Mouse (Mus musculus) midbrain, embryonic 13.5 days (tissue): Measurements from ENCODE around the gene Olfr125. TPM values are rescaled to one million over a fixed set of nuclear protein-coding genes. Genes with fewer than 3 reads are reported as not detected.

Experiments
- ATAC-seq: fragments of 200-750 bp; cut with Nextera tagmentation; 2 replicates; pipeline ENCODE4 v1.8.0; 2017; ENCODE audit warnings: mild to moderate bottlenecking, moderate TSS enrichment, moderate library complexity
- H3K27ac ChIP-seq: fragments of 300-500 bp; sonication (generic); 2 replicates; pipeline ENCODE4 v1.5.1; 2015; ENCODE audit warnings: inconsistent platforms, mild to moderate bottlenecking, moderate library complexity
- H3K27me3 ChIP-seq: fragments of 300-500 bp; sonication (generic); 2 replicates; pipeline ENCODE4 v1.6.1; 2015; ENCODE audit warnings: mild to moderate bottlenecking, inconsistent platforms
- H3K36me3 ChIP-seq: fragments of 300-500 bp; sonication (generic); 2 replicates; pipeline ENCODE4 v1.6.1; 2015; ENCODE audit warnings: mild to moderate bottlenecking, inconsistent platforms
- H3K4me1 ChIP-seq: fragments of 300-500 bp; sonication (generic); replicated peaks from 2 replicates; pipeline ENCODE4 v1.6.1; 2015; ENCODE audit warnings: inconsistent platforms
- H3K4me2 ChIP-seq: fragments of 300-500 bp; sonication (generic); replicated peaks from 2 replicates; pipeline ENCODE4 v1.6.1; 2015; ENCODE audit warnings: moderate library complexity, mild to moderate bottlenecking, inconsistent platforms
- H3K4me3 ChIP-seq: fragments of 300-500 bp; sonication (generic); replicated peaks from 2 replicates; pipeline ENCODE4 v1.5.1; 2015; ENCODE audit warnings: mild to moderate bottlenecking, inconsistent platforms
- H3K9ac ChIP-seq: fragments of 300-500 bp; sonication (generic); replicated peaks from 2 replicates; pipeline ENCODE4 v1.6.1; 2015; ENCODE audit warnings: mild to moderate bottlenecking, inconsistent platforms
- H3K9me3 ChIP-seq: fragments of 300-500 bp; sonication (generic); 2 replicates; pipeline ENCODE4 v1.6.1; 2016; ENCODE audit warnings: mild to moderate bottlenecking, inconsistent platforms
- WGBS: fragments of 180-500 bp; shearing (Covaris S2); methylation state at CpG from one replicate; pipeline ENCODE4 v1.1.7; 2015; 5-methylcytosine and 5-hydroxymethylcytosine counted together
- polyA plus RNA-seq: library from polyadenylated mRNA; unstranded; fragments of >200 nt; fragmentation: Nextera tagmentation; extraction: Ambion mirVana; gene quantifications from 2 replicates; pipeline ENCODE4 v1.2.1, GENCODE M21; 2015

Gene Olfr125
- polyA plus RNA-seq = not detected in 2 replicates

GRCm38 (mm10) chr17:37832649-37833048, at the start of gene Olfr125:
Olfr125 (plus strand) TSS chr17:37832949.
- Histone ChIP-seq H3K27ac (no peak within 1 kb of the TSS), H3K4me3 (no peak within 1 kb of the TSS), H3K9ac (no peak within 1 kb of the TSS), H3K27me3 (no peaks in the 10 kb centered on the region), H3K36me3 (no peaks in the 10 kb centered on the region), H3K4me2 (no peak within 1 kb of the TSS), H3K9me3 (0 out of 2 replicates have a peak, but pooled peaks cover 3% of the 10 kb centered on the region), H3K4me1 (no peaks in the 10 kb centered on the region)
- no peak for ATAC-seq

GRCm38 (mm10) chr17:37793229-37793628, 39.5 kb upstream of the Olfr125 start, which contains the start of gene Olfr123:
Olfr123 (plus strand) TSS chr17:37793529.
- no peaks in the 10 kb centered on the region for H3K36me3 ChIP-seq
- no peak for ATAC-seq
- H3K27me3 ChIP-seq = no peaks in the 10 kb centered on the region
- WGBS = 96% methylated on average over 2 of the region's 2 CpGs
- no peak within 1 kb of the TSS for H3K4me3 ChIP-seq
- no peaks in the 10 kb centered on the region for H3K4me1 ChIP-seq
- H3K4me2 ChIP-seq = no peak within 1 kb of the TSS
- no peak within 1 kb of the TSS for H3K27ac ChIP-seq
- H3K9ac ChIP-seq = no peak within 1 kb of the TSS
- H3K9me3 ChIP-seq = no peaks in the 10 kb centered on the region

GRCm38 (mm10) chr17:37799588-37799987, 33.2 kb upstream of the Olfr125 start, which contains the start of gene Olfr124:
Olfr124 (plus strand) TSS chr17:37799888.
- Histone ChIP-seq H3K4me1 (no peaks in the 10 kb centered on the region), H3K4me2 (no peak within 1 kb of the TSS)
- 93% methylated on average over 3 of the region's 3 CpGs for WGBS

GRCm38 (mm10) chr17:37847183-37847582, 14.4 kb downstream of the Olfr125 start, which contains the start of gene Olfr126:
Olfr126 (plus strand) TSS chr17:37847483.
- Histone ChIP-seq H3K36me3 (no peaks in the 10 kb centered on the region), H3K27ac (no peak within 1 kb of the TSS), H3K4me3 (no peak within 1 kb of the TSS), H3K4me2 (no peak within 1 kb of the TSS), H3K4me1 (no peaks in the 10 kb centered on the region), H3K9ac (no peak within 1 kb of the TSS), H3K9me3 (no peaks in the 10 kb centered on the region), H3K27me3 (no peaks in the 10 kb centered on the region)
- no peak for ATAC-seq

More at GRCm38 (mm10) chr17:37799588-37799987, 33.2 kb upstream of the Olfr125 start, which contains the start of gene Olfr124:
- no peak for ATAC-seq
- no peaks in the 10 kb centered on the region for H3K27me3 ChIP-seq
- no peak within 1 kb of the TSS for H3K4me3 ChIP-seq
- no peak within 1 kb of the TSS for H3K9ac ChIP-seq
- H3K9me3 ChIP-seq = no peaks in the 10 kb centered on the region
- H3K36me3 ChIP-seq = no peaks in the 10 kb centered on the region
- H3K27ac ChIP-seq = no peak within 1 kb of the TSS

GRCm38 (mm10) chr17:37863901-37864300, 31.2 kb downstream of the Olfr125 start:
- no peaks in the 10 kb centered on the region for H3K4me1 ChIP-seq
- no peaks in the 10 kb centered on the region for H3K36me3 ChIP-seq
- H3K27me3 ChIP-seq = no peaks in the 10 kb centered on the region
- no peak for ATAC-seq
- no peaks in the 10 kb centered on the region for H3K9me3 ChIP-seq
- no peak overlapping the region for H3K27ac ChIP-seq
- H3K9ac ChIP-seq = no peak overlapping the region
- no peak overlapping the region for H3K4me2 ChIP-seq
- no peak overlapping the region for H3K4me3 ChIP-seq
- WGBS = 85% methylated on average over 2 of the region's 2 CpGs

GRCm38 (mm10) chr17:37869676-37870205, 37.0 kb downstream of the Olfr125 start:
- WGBS = 23% methylated on average over 8 of the region's 8 CpGs
- Histone ChIP-seq H3K4me2 (no peak overlapping the region), H3K4me3 (no peak overlapping the region), H3K36me3 (no peaks in the 10 kb centered on the region), H3K4me1 (no peaks in the 10 kb centered on the region; the same call in 1 of the 2 replicates), H3K9me3 (no peaks in the 10 kb centered on the region), H3K27ac (no peak overlapping the region), H3K27me3 (no peaks in the 10 kb centered on the region), H3K9ac (no peak overlapping the region)
- ATAC-seq = no peak

GRCm38 (mm10) chr17:37873830-37874229, 41.1 kb downstream of the Olfr125 start:
- H3K9ac ChIP-seq = no peak overlapping the region
- H3K27ac ChIP-seq = no peak overlapping the region
- ATAC-seq = no peak
- no peaks in the 10 kb centered on the region for H3K36me3 ChIP-seq
- H3K9me3 ChIP-seq = no peaks in the 10 kb centered on the region
- no peak overlapping the region for H3K4me3 ChIP-seq
- 87% methylated on average over 3 of the region's 3 CpGs for WGBS
- no peak overlapping the region for H3K4me2 ChIP-seq
- no peaks in the 10 kb centered on the region for H3K27me3 ChIP-seq
- H3K4me1 ChIP-seq = no peaks in the 10 kb centered on the region; the same call in 1 of the 2 replicates

Other genes starting within 250 kb of the Olfr125 start
- not detected in 2 replicates for gene Olfr114, start 240.2 kb upstream of the Olfr125 start, polyA plus RNA-seq
- not detected in 2 replicates for gene Olfr115, start 205.8 kb upstream of the Olfr125 start, polyA plus RNA-seq
- not detected in 2 replicates for gene Olfr116, start 205.8 kb upstream of the Olfr125 start, polyA plus RNA-seq
- not detected in 2 replicates for gene Olfr117, start 169.2 kb upstream of the Olfr125 start, polyA plus RNA-seq
- not detected in 2 replicates for gene Olfr118, start 166.0 kb upstream of the Olfr125 start, polyA plus RNA-seq
- gene Olfr119, start 136.4 kb upstream of the Olfr125 start, polyA plus RNA-seq = not detected in 2 replicates
- not detected in 2 replicates for gene Olfr120, start 111.1 kb upstream of the Olfr125 start, polyA plus RNA-seq
- not detected in 2 replicates for gene Olfr121, start 84.1 kb upstream of the Olfr125 start, polyA plus RNA-seq
- not detected in 2 replicates for gene Olfr122, start 64.3 kb upstream of the Olfr125 start, polyA plus RNA-seq
- gene Olfr123, start 39.4 kb upstream of the Olfr125 start, polyA plus RNA-seq = not detected in 2 replicates
- not detected in 2 replicates for gene Olfr124, start 33.1 kb upstream of the Olfr125 start, polyA plus RNA-seq
- gene Olfr126, start 14.5 kb downstream of the Olfr125 start, polyA plus RNA-seq = not detected in 2 replicates
- not detected in 2 replicates for gene Olfr127, start 67.5 kb downstream of the Olfr125 start, polyA plus RNA-seq
- gene Olfr128, start 87.6 kb downstream of the Olfr125 start, polyA plus RNA-seq = not detected in 2 replicates
- gene Olfr761, start 120.1 kb downstream of the Olfr125 start, polyA plus RNA-seq = not detected in 2 replicates
- not detected in 2 replicates for gene Olfr129, start 227.1 kb downstream of the Olfr125 start, polyA plus RNA-seq
- gene Olfr130, start 231.0 kb downstream of the Olfr125 start, polyA plus RNA-seq = not detected in 2 replicates